Mouse (Mus musculus) lung, adult 2 months (tissue): ENCODE measurements around the gene Hist1h2af.

ENCODE experiments used
- CTCF ChIP-seq: fragments of 200-500 bp; IDR thresholded peaks from 2 replicates; pipeline ENCODE4 v1.5.1; 2011; ENCODE audit warnings: mild to moderate bottlenecking, low read length, control low read depth; ENCODE audit not compliant: insufficient read depth
- POLR2A ChIP-seq: fragments of 200-500 bp; IDR thresholded peaks from 2 replicates; pipeline ENCODE4 v1.6.1; 2011; ENCODE audit warnings: low read depth, mild to moderate bottlenecking, control low read depth, low read length, borderline replicate concordance; ENCODE audit errors: extremely low read depth

DNA sequence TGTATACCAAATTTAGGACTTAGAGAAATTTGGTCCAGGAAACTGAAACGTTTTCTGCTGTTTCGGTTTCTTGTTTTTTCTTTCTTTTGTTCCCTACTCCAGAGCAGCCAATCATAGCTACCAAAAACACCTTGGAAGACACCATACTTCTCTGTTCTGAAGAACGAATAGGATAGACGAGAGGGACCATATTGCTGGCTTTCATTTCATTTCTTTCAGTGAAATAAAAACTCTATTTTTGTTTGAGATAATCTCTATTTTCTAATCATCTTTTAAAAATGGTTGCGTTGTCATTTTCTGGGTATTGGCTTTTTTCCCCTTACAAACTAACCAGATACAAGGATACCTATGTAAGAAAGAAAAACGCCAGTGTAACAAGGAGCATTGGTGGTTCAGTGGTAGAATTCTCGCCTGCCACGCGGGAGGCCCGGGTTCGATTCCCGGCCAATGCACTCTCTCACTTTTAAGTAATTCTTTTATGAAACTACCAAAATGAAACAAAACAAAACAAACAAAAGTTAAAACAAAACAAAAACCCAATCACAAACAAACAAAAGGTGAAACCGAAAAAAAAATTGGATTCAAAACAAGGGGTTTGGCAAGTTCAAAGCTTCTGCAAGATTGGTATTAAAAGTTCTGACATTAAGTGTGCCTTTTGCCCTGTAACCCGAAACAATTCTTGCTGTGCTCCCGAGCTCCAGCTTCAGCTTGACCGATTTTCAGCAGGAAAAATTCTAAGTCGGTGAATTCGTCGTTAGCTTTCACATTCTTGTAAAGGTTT is 16.7 kb upstream of the Hist1h2af start:
- TF ChIP-seq POLR2A (no peak), CTCF (no peak)
